Mouse (Mus musculus): ENCODE data around the gene 1110017D15Rik. TPM values are rescaled to one million over a fixed set of nuclear protein-coding genes. Genes with fewer than 3 reads are reported as not detected.

Gene 1110017D15Rik
- total and polyA plus RNA-seq, 3 experiments = 0.08 to 10.5 (median 0.22) TPM

GRCm38 (mm10) chr4:41553116-41553515 is 36.0 kb upstream of the 1110017D15Rik start:
- DNase-seq (ENCODE audit: low spot score) (no peak), ATAC-seq (ENCODE audit: extremely low read depth, insufficient number of reproducible peaks, low FRiP score, poor library complexity, severe bottlenecking) (no peak)
- Histone ChIP-seq H3K9me3 (replicated peaks) (no peaks in the 10 kb centered on the region), H3K27me3 (ENCODE audit: insufficient read depth, low read length) (peaks cover 7% of the 10 kb centered on the region), H3K4me3 (ENCODE audit: low read depth, low read length) (no peak overlapping the region), H3K36me3 (replicated peaks) (no peaks in the 10 kb centered on the region), H3K4me1 (ENCODE audit: insufficient read depth, low read depth, low read length) (no peaks in the 10 kb centered on the region)
- TF ChIP-seq GATA2 (IDR thresholded peaks at IDR 0.05; ENCODE audit: borderline replicate concordance, low read depth, low read length) = no peak
- no peak for TF ChIP-seq GATA1 (IDR thresholded peaks at IDR 0.05; ENCODE audit: borderline replicate concordance, low read length)
- TF ChIP-seq POLR2AphosphoS5 (IDR thresholded peaks at IDR 0.05; ENCODE audit: insufficient replicate concordance, low read depth, low read length) = no peak
- no peak for TF ChIP-seq CTCF (IDR thresholded peaks at IDR 0.05; ENCODE audit: low read depth, low read length)
- no peak for TF ChIP-seq TAL1 (conservative IDR thresholded peaks at IDR 0.05; ENCODE audit: low read depth, low read length)

GRCm38 (mm10) chr4:41552529-41552928 is 35.4 kb upstream of the 1110017D15Rik start:
- no peak for ATAC-seq (ENCODE audit: extremely low read depth, insufficient number of reproducible peaks, low FRiP score, poor library complexity, severe bottlenecking)
- Histone ChIP-seq H3K9me3 (replicated peaks) (no peaks in the 10 kb centered on the region), H3K4me1 (ENCODE audit: insufficient read depth, low read depth, low read length) (no peaks in the 10 kb centered on the region), H3K4me3 (ENCODE audit: low read depth, low read length) (no peak overlapping the region), H3K27me3 (ENCODE audit: insufficient read depth, low read length) (peaks cover 7% of the 10 kb centered on the region), H3K36me3 (replicated peaks) (no peaks in the 10 kb centered on the region)
- peak; percentile 31 for DNase-seq (ENCODE audit: low spot score)
- TF ChIP-seq GATA1 (IDR thresholded peaks at IDR 0.05; ENCODE audit: borderline replicate concordance, low read length) = no peak
- peak; percentile 39; the same call in 1 of the 2 replicates for TF ChIP-seq CTCF (IDR thresholded peaks at IDR 0.05; ENCODE audit: low read depth, low read length)

GRCm38 (mm10) chr4:41547086-41547485 is 30.0 kb upstream of the 1110017D15Rik start:
- Histone ChIP-seq H3K4me3 (ENCODE audit: low read depth, low read length) (no peak overlapping the region), H3K27me3 (ENCODE audit: insufficient read depth, low read length) (peaks cover 8% of the 10 kb centered on the region), H3K4me1 (ENCODE audit: insufficient read depth, low read depth, low read length) (no peaks in the 10 kb centered on the region; the same call in 1 of the 2 replicates), H3K9me3 (replicated peaks) (no peaks in the 10 kb centered on the region), H3K36me3 (replicated peaks) (no peaks in the 10 kb centered on the region)
- DNase-seq (ENCODE audit: low spot score) (no peak), ATAC-seq (ENCODE audit: extremely low read depth, insufficient number of reproducible peaks, low FRiP score, poor library complexity, severe bottlenecking) (no peak)
- TF ChIP-seq POLR2AphosphoS5 (IDR thresholded peaks at IDR 0.05; ENCODE audit: insufficient replicate concordance, low read depth, low read length) (no peak), GATA1 (IDR thresholded peaks at IDR 0.05; ENCODE audit: borderline replicate concordance, low read length) (no peak), GATA2 (IDR thresholded peaks at IDR 0.05; ENCODE audit: borderline replicate concordance, low read depth, low read length) (no peak), CTCF (IDR thresholded peaks at IDR 0.05; ENCODE audit: low read depth, low read length) (no peak), TAL1 (conservative IDR thresholded peaks at IDR 0.05; ENCODE audit: low read depth, low read length) (no peak)

- Histone ChIP-seq H3K4me1 (ENCODE audit: insufficient read depth, low read depth, low read length) (no peaks in the 10 kb centered on the region; the same call in 1 of the 2 replicates), H3K4me3 (ENCODE audit: low read depth, low read length) (no peak overlapping the region), H3K9me3 (replicated peaks) (no peaks in the 10 kb centered on the region), H3K27me3 (ENCODE audit: insufficient read depth, low read length) (peaks cover 8% of the 10 kb centered on the region), H3K36me3 (replicated peaks) (no peaks in the 10 kb centered on the region)
- no peak for ATAC-seq (ENCODE audit: extremely low read depth, insufficient number of reproducible peaks, low FRiP score, poor library complexity, severe bottlenecking)
- peak; percentile 11 for DNase-seq (ENCODE audit: low spot score)
- TF ChIP-seq GATA2 (IDR thresholded peaks at IDR 0.05; ENCODE audit: borderline replicate concordance, low read depth, low read length) (no peak), POLR2AphosphoS5 (IDR thresholded peaks at IDR 0.05; ENCODE audit: insufficient replicate concordance, low read depth, low read length) (no peak), CTCF (IDR thresholded peaks at IDR 0.05; ENCODE audit: low read depth, low read length) (no peak), GATA1 (IDR thresholded peaks at IDR 0.05; ENCODE audit: borderline replicate concordance, low read length) (no peak), TAL1 (conservative IDR thresholded peaks at IDR 0.05; ENCODE audit: low read depth, low read length) (no peak)
Measured at GRCm38 (mm10) chr4:41545985-41546384, 28.9 kb upstream of the 1110017D15Rik start.

DNA sequence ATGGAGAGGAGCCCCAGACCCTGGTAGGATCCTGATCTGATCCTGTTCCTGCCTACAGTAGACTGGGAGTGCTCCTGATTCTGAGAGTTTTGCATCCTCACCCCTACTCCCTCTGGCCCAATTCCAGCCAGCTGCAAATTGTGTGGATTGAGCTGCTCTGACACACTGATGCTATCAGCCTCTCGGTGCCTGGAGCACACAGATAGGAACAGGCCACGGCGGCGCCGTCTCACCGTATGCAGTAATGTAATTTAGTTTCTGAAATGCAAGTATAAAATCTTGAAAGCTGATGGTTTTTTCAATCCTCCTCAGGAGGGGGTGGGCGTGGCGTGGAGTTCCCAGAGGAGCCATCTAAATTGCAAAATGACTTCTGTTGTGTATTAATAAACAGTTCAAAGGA is 25.0 kb upstream of the 1110017D15Rik start:
- peaks cover 14% of the 10 kb centered on the region for H3K27me3 ChIP-seq (ENCODE audit: insufficient read depth, low read length)
- H3K4me3 ChIP-seq (ENCODE audit: low read depth, low read length) = no peak overlapping the region
- no peaks in the 10 kb centered on the region; the same call in 1 of the 2 replicates for H3K4me1 ChIP-seq (ENCODE audit: insufficient read depth, low read depth, low read length)
- H3K36me3 ChIP-seq (replicated peaks) = no peaks in the 10 kb centered on the region
- ATAC-seq (ENCODE audit: extremely low read depth, insufficient number of reproducible peaks, low FRiP score, poor library complexity, severe bottlenecking) = no peak
- H3K9me3 ChIP-seq (replicated peaks) = no peaks in the 10 kb centered on the region
- DNase-seq (ENCODE audit: low spot score) = no peak
- TF ChIP-seq CTCF (IDR thresholded peaks at IDR 0.05; ENCODE audit: low read depth, low read length) = no peak
- TF ChIP-seq TAL1 (conservative IDR thresholded peaks at IDR 0.05; ENCODE audit: low read depth, low read length) = no peak
- TF ChIP-seq POLR2AphosphoS5 (IDR thresholded peaks at IDR 0.05; ENCODE audit: insufficient replicate concordance, low read depth, low read length) = no peak
- TF ChIP-seq GATA2 (IDR thresholded peaks at IDR 0.05; ENCODE audit: borderline replicate concordance, low read depth, low read length) = no peak
- no peak for TF ChIP-seq GATA1 (IDR thresholded peaks at IDR 0.05; ENCODE audit: borderline replicate concordance, low read length)

DNA sequence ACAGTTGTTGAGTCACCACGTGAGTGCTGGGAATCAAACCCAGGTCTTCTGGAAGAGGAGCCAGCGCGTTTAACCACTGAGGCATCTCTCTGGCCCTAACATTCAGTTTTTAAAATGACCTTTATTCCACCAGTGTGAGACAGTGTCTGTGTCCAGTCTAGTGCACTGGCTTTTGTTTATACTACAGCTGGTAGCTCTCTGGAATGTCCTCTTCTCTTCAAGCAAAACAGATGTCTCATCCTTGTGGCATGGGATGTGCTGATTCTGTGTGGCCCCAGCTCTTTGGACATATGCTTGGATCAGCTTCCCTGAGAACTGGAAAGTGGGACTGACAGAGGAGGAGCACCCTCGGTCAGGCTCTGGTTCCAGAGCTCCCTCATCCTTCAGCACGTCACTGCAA is 17.7 kb upstream of the 1110017D15Rik start:
- Histone ChIP-seq H3K9me3 (replicated peaks) (no peaks in the 10 kb centered on the region), H3K36me3 (replicated peaks) (no peaks in the 10 kb centered on the region), H3K4me1 (ENCODE audit: insufficient read depth, low read depth, low read length) (no peaks in the 10 kb centered on the region), H3K4me3 (ENCODE audit: low read depth, low read length) (no peak overlapping the region), H3K27me3 (ENCODE audit: insufficient read depth, low read length) (peaks cover 5% of the 10 kb centered on the region)
- ATAC-seq (ENCODE audit: extremely low read depth, insufficient number of reproducible peaks, low FRiP score, poor library complexity, severe bottlenecking) = no peak
- DNase-seq (ENCODE audit: low spot score) = no peak
- no peak for TF ChIP-seq TAL1 (conservative IDR thresholded peaks at IDR 0.05; ENCODE audit: low read depth, low read length)
- no peak for TF ChIP-seq GATA2 (IDR thresholded peaks at IDR 0.05; ENCODE audit: borderline replicate concordance, low read depth, low read length)
- TF ChIP-seq POLR2AphosphoS5 (IDR thresholded peaks at IDR 0.05; ENCODE audit: insufficient replicate concordance, low read depth, low read length) = no peak
- no peak for TF ChIP-seq CTCF (IDR thresholded peaks at IDR 0.05; ENCODE audit: low read depth, low read length)
- TF ChIP-seq GATA1 (IDR thresholded peaks at IDR 0.05; ENCODE audit: borderline replicate concordance, low read length) = no peak

All from G1E (cell line).